Mouse (Mus musculus) T-cell, adult 2 months (primary cell): ENCODE results near the gene Mios.

Experiments
- DNase-seq: peaks from one replicate; pipeline ENCODE4 v3.0.0; 2022; ENCODE audit warnings: low spot score

Gene Mios

DNA sequence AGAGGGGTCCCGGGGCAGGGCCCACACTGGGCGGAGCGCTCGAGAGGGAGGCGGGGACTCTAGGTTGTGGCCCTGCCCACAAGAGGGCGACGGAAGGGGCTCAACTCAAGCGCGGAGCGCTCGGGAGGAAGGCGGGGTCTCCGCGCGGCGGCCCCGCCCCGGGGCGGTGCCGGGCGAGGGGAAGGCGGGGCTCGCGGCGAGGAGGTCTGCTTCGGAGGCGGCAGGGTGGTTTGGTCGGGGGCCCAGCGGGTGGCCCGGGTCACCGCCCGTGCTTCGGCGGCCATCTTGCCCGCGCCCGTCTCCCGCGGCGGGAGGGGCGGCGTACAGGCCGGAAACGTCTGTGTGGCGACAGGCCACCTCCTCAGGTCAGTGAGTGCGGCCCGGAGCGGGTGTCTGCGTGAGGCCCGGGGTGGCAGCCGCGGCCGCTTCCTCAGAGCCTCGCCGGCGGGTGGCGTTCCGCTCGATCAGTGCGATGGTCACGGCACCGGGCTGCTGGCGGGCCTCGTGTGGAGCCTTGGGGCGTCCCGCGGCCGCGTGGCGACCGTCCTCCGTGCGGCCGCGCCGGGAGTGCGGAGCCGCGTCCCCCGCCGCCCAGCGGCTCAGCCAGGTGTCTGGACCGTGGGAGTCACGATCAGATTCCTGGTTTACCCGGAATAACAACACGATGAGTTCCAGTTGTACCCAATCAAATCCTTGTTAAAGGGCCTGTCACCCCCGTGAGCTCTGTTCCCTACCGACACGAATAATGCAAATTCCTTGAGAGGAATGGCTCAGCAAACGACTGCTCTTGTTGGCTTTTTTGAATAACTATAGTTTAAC is at the start of gene Mios:
Mios (plus strand) TSS at position 176 of the 819 bp plus-strand sequence.
- DNase-seq = peak; percentile 82

DNA sequence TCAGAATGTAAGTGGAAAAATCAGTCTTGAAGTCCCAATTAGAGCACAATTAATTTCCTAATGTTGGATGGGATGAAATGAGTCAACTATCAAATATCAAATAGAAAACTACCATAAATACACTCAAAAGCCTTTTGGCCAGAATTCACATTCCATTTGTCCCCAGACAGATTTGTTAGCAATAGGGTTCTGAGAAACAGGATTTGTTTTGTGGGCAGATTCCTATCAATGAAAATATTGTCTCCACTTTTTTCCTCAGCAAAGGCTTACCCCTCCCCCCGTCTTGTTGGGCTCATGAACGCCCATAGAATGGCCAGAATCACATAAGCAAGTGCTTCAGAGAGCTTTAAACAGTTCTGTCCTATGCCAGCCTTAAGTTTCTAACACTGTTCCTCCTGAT is 49.0 kb upstream of the Mios start:
- DNase-seq = no peak

GRCm38 (mm10) chr6:8164741-8165140 is 44.3 kb upstream of the Mios start:
- DNase-seq = no peak

DNA sequence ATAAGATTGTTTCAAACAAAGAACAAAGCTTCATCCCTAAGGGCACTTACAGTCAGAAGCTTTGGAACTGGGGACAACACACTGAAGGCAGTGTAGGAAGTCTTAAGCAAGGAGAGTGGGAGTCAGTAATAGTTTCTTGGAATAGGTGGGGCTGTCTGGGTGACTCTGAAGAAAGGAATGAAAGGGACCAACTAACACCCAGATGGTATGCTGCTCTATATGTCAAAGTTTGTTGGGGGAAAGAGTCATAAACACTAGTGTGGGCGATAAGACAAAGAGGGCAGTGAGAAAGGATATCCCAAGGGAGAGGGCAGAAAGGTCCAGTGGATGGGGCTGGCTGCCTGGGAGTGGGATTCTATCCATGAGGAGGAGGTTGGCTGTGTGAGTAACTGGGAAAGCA is 36.9 kb upstream of the Mios start:
- DNase-seq = no peak

DNA sequence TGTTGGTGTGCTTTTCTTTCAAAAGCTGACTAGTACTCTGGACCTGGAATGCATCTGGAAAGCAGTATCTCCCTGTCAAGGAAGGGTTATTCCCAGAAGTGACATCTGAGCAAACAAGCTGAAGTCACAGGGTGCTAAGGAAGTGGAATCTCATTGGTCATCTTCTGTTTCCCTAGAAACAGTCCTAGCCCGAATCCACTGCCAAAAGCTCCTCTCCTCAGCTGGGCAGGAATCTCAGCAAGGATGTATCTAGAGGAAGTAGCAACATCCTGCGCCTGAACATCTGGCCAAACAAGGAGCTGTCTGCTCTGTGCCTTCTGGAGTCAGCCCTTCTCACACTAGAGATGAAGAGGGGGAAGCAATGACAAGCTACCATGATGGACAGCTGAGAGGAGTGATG is 35.0 kb upstream of the Mios start:
- DNase-seq = no peak

DNA sequence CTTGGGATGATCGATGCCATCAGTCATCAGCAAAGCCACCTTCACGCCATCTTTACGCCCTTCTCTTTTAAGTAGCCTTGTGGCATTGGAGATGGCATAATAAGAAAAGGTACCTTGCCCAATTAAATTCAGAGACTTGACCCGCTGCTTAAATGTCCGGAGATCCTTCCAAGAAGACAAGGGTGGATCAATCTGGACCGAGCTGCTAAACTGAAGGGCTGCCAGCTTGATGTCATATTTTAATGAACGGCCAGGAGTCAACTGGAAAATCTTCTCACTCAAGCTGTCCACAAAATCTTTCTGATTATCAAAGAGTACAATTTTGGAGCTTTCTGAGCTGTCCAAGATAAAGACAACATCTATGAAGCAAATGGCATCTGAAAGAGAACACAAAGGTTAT is 33.7 kb upstream of the Mios start:
- DNase-seq = no peak

DNA sequence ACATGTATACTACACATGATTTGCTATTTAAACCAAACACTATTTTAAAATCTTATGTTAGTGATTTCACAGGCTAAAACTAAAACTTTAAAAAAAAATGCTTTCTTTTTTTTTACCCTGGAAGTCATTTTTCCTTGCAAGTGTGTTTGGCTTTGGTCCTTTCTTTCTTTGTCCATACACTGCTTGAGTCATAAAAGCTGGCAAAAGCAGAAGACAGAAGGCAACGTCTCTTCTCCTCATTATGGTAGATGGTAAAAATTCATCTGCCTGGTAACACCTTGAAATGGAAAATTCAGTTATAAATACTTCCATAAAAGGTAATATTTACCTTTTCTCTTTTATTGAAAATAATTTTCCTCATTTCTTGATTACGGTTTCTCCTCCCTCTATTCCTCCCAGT is 32.9 kb upstream of the Mios start:
- no peak for DNase-seq

DNA sequence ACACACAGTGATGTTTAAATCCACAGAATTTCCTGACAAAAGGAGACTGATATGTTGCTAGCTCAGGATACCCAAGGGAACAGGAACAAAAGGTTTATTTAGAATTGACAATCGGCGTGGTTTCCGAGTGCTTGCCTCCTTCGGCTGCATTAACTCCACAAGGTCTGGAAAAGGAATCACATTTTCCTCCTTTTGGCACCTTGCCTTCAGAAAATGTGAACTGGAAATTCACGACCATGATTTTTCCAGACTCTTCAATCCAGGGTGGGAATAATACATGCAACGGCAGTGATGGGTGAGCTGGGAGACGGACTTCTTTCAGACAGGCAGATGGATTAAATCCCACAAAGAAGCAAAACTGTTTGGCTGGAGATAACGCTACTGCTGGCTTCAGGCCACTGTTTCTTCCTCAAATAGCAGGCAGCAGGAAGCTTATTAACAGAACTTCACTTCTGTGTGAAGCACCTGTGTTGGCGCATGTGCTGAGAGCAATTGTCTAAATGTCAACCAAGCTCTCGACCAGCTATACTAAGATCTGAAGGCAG is 30.6 kb upstream of the Mios start:
- no peak for DNase-seq

GRCm38 (mm10) chr6:8188599-8189233 is 20.3 kb upstream of the Mios start:
- no peak for DNase-seq

GRCm38 (mm10) chr6:8189917-8190316 is 19.1 kb upstream of the Mios start:
- DNase-seq = no peak

DNA sequence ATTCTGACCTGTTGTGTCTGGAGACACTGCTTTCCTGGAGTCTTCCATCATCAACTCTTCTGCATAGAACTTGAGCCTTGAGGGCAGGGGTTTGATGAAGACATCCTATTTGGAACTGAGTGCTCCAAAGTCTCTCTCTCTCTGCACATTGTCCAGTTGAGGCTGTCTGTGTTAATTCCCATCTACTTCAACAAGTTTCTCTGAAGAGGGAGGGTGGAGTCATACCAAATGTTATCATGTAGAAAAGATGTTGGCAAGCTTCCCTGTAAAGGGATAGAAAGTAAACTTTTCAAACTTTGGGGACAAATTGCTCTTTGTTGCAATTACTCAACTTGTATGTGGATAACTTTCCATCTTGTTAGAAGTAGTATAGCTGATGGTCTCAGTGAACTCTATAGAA is 16.5 kb upstream of the Mios start, which contains the start of gene Col28a1:
Col28a1 (minus strand) TSS at position 101 of the 400 bp plus-strand sequence.
- no peak for DNase-seq

- no peak for DNase-seq
Measured at GRCm38 (mm10) chr6:8209866-8210186, 804 bp downstream of the Mios start.

- DNase-seq = no peak
Measured at GRCm38 (mm10) chr6:8210661-8211060, 1.6 kb downstream of the Mios start.

DNA sequence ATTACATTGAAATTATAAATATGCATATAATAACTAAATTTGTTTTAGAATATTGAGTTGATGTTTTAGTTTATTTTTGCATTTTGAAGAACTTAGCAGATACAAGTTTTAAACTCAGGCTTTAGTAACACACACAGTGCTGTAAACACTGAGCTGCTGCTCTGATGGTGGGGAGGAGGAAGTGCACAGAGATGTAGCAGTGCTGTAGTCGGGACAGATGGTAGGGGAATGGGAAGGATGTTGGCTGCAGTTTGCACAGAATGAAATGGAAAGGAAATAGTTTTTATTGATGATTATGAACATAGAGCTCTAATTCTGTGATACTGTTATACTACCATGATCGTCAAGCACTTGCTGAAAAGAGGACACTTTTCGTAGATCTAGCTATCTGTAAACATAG is 18.0 kb downstream of the Mios start:
- DNase-seq = no peak

GRCm38 (mm10) chr6:8228596-8228995 is 19.6 kb downstream of the Mios start:
- no peak for DNase-seq

GRCm38 (mm10) chr6:8258316-8258715 is 49.3 kb downstream of the Mios start:
- no peak for DNase-seq

DNA sequence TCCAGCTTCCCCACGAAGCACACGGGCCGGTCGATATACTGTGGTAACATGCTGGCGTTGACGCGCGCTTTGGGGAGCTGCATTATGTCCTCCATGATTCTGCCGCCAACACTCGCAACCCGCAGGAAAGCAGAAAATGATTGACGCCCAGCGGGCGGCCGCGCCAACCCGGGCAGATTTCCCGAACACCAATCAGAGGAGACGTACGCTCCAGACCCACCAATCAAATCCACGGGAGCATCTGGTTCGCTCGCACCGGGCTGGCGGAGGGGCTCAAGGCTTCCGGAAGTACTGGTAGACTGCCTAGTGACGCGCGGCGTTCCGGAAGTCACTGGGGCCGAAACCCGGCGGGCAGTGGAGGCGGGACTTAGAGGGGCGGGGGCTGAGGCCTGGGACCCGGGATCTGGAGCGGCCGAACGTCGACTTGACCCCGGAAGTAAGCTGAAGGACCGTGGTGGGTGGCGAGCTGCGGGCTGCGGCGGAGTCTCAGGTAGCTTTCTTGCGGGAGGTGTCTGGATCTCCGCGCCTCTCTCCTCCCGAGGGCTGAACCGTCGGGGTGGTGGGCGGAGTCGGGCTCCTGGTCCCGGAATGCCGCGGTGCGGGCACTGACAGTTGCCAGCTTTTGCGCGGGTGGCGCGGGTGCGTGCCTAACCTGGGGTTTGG is 50.1 kb downstream of the Mios start, which contains the start of the genes Rpa3, Umad1 and Gm45062:
Rpa3 (minus strand) TSS at position 170 of the 663 bp plus-strand sequence.
Umad1 (plus strand) TSS at position 285 of the 663 bp plus-strand sequence.
Gm45062 (plus strand) TSS at position 447 of the 663 bp plus-strand sequence.
- DNase-seq = peak; percentile 97

DNA sequence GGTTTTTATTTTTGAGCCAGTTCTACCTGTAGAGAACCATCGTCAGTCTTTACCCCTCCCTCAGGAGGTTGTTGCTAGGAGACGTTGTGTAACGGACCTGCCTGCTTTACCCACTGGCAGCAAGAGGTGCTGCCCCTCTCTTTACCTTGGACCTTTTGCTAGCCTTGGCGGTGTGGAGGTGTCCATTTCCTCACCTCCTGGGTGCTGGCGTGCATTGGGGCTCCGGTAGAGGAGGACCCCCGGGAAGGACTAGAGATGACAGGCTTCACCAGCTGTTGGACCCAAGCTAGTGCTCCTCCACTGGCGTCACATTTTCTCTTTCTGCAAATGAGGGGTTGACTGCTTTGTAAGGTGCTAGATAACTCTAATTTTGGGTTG is 50.6 kb downstream of the Mios start:
- DNase-seq = no peak

GRCm38 (mm10) chr6:8271047-8271446 is 62.0 kb downstream of the Mios start:
- DNase-seq = no peak

DNA sequence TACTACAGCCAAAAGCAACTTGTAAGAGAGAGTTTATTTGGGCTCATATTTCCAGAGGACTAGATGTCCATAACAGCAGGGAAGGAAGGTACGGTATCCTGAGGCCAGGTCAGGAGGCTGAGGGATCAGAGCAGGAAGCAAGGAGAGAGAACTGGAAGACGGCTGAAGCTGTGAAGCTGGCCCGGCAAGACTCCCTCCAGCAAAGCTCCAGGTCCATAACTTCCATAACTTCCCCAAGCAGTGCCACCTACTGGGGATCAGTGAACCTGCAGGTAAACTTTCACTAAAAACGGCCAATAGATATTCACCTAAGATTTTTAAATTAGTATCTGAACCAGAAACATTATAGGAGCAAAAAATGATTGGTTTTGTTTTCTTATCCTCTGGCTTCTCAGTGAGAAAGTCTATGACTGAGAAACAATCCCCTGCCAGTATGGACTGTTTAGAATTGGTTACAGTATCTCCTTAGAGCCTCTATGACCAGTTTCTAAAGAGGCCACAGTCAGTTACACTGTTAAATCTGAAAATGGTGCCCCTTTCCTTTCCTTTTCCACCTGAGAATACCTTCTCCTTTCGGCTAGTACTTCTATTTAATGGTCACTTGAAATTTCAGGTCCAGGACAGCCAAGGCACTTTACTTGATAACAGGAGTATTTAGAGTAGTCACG is 65.5 kb downstream of the Mios start:
- peak; percentile 36 for DNase-seq

DNA sequence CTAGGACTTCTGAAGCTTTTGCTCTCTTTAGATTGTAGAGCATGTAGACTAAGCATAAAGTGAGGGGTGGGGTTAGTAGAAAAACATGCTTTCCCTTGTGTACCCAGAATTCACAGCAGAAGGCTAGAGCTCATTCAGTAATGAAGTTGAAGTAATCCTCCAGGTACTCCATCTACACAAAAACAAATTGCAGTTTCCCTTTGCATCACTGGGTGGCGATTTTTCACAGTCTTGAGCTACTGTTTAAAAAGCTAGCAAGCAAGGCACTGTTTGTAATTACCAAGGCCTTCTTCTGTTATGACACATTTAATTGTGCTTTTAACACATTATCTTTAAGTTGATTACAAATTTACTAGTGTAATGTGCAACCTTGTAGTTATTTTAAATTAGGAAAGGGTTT is 66.1 kb downstream of the Mios start:
- peak; percentile 66 for DNase-seq

DNA sequence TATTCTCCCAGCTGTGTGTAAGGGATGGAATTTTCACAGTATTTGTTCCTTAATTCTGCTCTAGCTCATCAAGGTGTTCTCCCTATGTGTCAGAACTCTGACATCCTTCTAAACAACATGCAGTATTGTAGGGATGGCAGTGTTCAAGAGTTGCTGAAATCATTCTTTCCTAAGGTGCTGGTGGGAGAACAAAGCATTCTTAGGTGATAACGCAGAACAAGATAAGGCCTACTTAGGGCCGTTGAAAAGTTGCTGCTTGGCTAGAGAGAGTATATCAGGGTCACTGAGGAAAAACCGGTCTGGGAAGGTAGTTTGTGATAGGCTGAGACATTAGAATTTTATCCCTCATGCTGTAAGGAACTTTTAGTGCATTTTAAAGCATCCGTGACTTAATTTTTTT is 67.4 kb downstream of the Mios start:
- no peak for DNase-seq
